Mouse (Mus musculus): ENCODE measurements around the gene Ccl24. TPM values are rescaled to one million over a fixed set of nuclear protein-coding genes. Genes with fewer than 3 reads are reported as not detected.
A peak's percentile ranks its signal among the peaks of the same experiment; 100 is the strongest.

The Ccl24 gene
- polyA plus RNA-seq, 1 experiment from 2014 or later, result 4.1 TPM

DNA sequence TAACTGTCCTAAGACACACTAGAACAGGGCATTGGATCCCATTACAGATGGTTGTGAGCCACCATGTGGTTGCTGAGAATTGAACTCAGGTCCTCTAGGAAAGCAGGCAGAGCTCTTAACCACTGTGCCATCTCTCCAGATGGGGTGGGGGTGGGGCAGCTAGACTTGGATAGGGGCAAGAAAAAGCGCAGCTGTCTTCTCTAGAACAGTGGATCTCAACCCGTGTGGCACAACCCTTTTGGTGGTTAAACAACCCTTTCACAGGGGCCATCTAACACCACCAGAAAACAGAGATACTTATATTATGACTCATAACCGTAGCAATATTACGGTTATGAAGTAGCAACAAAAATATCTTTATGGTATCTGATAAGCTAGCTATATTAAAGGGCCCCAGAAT, 14.9 kb upstream of the Ccl24 start:
- ATAC-seq (ENCODE audit: low FRiP score, low TSS enrichment), result no peak
- Histone ChIP-seq H3K9ac (replicated peaks; ENCODE audit: low read length) (no peak overlapping the region), H3K27ac (replicated peaks; ENCODE audit: low read depth, low read length) (no peak overlapping the region), H3K27me3 (ENCODE audit: control insufficient read depth, insufficient read depth, low read length) (no peaks in the 10 kb centered on the region), H3K4me1 (ENCODE audit: control insufficient read depth, insufficient read depth, low read length) (no peaks in the 10 kb centered on the region), H3K4me2 (ENCODE audit: low read length) (no peak overlapping the region), H3K4me3 (replicated peaks; ENCODE audit: low read depth, low read length) (no peak overlapping the region), H3K9me3 (ENCODE audit: control insufficient read depth, low read length) (no peaks in the 10 kb centered on the region; the same call in 1 of the 2 replicates), H3K36me3 (ENCODE audit: control insufficient read depth, insufficient read depth, low read length) (no peaks in the 10 kb centered on the region)
- WGBS, result 87% methylated on average over 4 of the region's 4 CpGs
- DNase-seq, result no peak

DNA sequence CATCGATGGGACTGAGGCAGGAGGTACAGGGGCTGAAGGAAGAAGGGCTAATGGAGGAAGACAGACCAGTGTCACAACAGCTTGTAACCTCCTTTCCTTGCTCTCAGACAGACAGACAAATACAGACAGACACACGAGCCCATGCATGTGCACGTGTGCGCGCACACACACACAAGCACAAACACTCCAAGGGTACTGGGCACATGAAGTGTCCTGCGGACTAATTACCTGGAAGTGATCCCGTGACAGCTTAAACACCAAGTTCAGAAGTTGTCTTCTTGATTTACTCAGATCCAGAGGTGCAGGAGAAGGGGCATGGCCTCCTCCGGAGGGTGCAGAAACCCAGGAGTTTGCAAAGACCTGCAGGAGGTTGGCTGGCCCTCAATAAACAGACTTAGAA, 12.8 kb upstream of the Ccl24 start:
- Histone ChIP-seq H3K9me3 (ENCODE audit: control insufficient read depth, low read length) (no peaks in the 10 kb centered on the region), H3K27ac (replicated peaks; ENCODE audit: low read depth, low read length) (no peak overlapping the region), H3K4me1 (ENCODE audit: control insufficient read depth, insufficient read depth, low read length) (no peaks in the 10 kb centered on the region), H3K36me3 (ENCODE audit: control insufficient read depth, insufficient read depth, low read length) (no peaks in the 10 kb centered on the region), H3K4me3 (replicated peaks; ENCODE audit: low read depth, low read length) (no peak overlapping the region), H3K4me2 (ENCODE audit: low read length) (no peak overlapping the region), H3K27me3 (ENCODE audit: control insufficient read depth, insufficient read depth, low read length) (no peaks in the 10 kb centered on the region), H3K9ac (replicated peaks; ENCODE audit: low read length) (no peak overlapping the region)
- DNase-seq (no peak), ATAC-seq (ENCODE audit: low FRiP score, low TSS enrichment) (no peak)
- 90% methylated on average over 8 of the region's 8 CpGs for WGBS

DNA sequence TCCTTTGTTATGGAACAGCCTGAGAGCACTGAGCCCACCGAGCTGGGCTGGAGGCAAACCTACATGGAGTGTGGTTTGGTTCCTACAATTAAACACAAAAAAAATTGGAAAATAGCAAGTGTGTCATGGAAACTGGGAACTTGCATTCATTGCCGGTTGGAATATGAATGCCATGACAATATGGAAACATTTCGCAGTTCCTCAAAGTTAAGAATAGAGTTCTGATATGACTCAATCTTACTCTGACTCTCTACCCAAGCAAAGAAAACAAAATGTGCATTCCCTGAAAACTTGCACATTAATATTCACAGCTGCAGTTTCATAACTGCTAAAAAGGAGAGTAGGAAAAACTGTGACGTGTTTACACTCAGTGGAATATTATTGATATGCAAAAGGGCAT, 9.5 kb upstream of the Ccl24 start:
- Histone ChIP-seq H3K4me3 (replicated peaks; ENCODE audit: low read depth, low read length) (no peak overlapping the region), H3K9me3 (ENCODE audit: control insufficient read depth, low read length) (no peaks in the 10 kb centered on the region), H3K36me3 (ENCODE audit: control insufficient read depth, insufficient read depth, low read length) (no peaks in the 10 kb centered on the region), H3K9ac (replicated peaks; ENCODE audit: low read length) (no peak overlapping the region), H3K27ac (replicated peaks; ENCODE audit: low read depth, low read length) (no peak overlapping the region), H3K4me1 (ENCODE audit: control insufficient read depth, insufficient read depth, low read length) (no peaks in the 10 kb centered on the region), H3K27me3 (ENCODE audit: control insufficient read depth, insufficient read depth, low read length) (no peaks in the 10 kb centered on the region), H3K4me2 (ENCODE audit: low read length) (no peak overlapping the region)
- no peak for DNase-seq
- WGBS, result 82% methylated on average over 4 of the region's 4 CpGs
- no peak for ATAC-seq (ENCODE audit: low FRiP score, low TSS enrichment)

DNA sequence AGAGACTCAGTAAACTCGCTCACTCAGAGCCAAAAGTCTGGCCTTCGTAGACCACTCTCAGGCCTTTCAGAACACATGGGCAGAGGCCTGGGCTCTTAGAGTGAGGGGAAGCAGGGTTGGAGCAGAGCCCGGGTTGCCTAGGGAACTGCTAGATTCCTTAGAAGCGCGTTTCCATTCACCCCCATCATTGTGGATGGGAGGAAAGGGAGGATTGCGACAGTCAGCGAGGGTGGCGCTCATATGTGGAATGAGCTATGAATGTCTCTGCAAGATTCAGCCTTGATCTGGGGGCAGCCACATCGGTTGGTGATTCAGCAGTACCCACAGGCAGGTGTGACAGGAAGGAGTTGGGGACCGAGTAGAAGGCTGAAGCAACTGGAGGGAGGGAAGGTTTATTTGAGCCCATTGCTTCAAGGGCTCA, 6.5 kb upstream of the Ccl24 start:
- DNase-seq, result peak; percentile 35
- H3K36me3 ChIP-seq (ENCODE audit: control insufficient read depth, insufficient read depth, low read length), result no peaks in the 10 kb centered on the region
- H3K9ac ChIP-seq (replicated peaks; ENCODE audit: low read length), result no peak overlapping the region
- no peak overlapping the region for H3K4me3 ChIP-seq (replicated peaks; ENCODE audit: low read depth, low read length)
- no peak overlapping the region for H3K27ac ChIP-seq (replicated peaks; ENCODE audit: low read depth, low read length)
- no peak overlapping the region for H3K4me2 ChIP-seq (ENCODE audit: low read length)
- no peaks in the 10 kb centered on the region for H3K27me3 ChIP-seq (ENCODE audit: control insufficient read depth, insufficient read depth, low read length)
- H3K4me1 ChIP-seq (ENCODE audit: control insufficient read depth, insufficient read depth, low read length), result no peaks in the 10 kb centered on the region
- WGBS, result 81% methylated on average over 10 of the region's 10 CpGs
- ATAC-seq (ENCODE audit: low FRiP score, low TSS enrichment), result no peak
- no peaks in the 10 kb centered on the region for H3K9me3 ChIP-seq (ENCODE audit: control insufficient read depth, low read length)

DNA sequence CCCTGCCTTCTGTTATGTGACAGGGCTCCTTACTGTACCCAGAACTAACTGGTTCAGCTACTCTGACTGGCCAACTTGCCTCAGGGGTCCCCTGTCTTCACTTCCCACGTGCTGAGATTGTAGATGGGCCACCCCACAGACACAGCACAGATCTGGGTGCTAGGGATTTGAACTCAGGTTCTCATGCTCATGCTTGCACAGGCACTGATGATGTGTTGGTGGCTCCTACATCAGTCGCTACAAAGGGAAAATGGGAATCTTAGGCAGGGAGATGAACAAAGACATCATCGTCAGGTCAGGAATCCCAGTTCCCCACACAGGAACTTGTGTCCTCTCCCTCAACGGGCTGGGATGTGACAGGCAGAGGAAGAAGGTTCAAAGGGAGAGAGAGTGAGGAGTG, 3.2 kb upstream of the Ccl24 start:
- Histone ChIP-seq H3K27ac (replicated peaks; ENCODE audit: low read depth, low read length) (no peak overlapping the region), H3K4me2 (ENCODE audit: low read length) (no peak overlapping the region), H3K4me3 (replicated peaks; ENCODE audit: low read depth, low read length) (no peak overlapping the region), H3K4me1 (ENCODE audit: control insufficient read depth, insufficient read depth, low read length) (no peaks in the 10 kb centered on the region), H3K9ac (replicated peaks; ENCODE audit: low read length) (no peak overlapping the region), H3K27me3 (ENCODE audit: control insufficient read depth, insufficient read depth, low read length) (no peaks in the 10 kb centered on the region), H3K36me3 (ENCODE audit: control insufficient read depth, insufficient read depth, low read length) (no peaks in the 10 kb centered on the region), H3K9me3 (ENCODE audit: control insufficient read depth, low read length) (no peaks in the 10 kb centered on the region)
- no peak for ATAC-seq (ENCODE audit: low FRiP score, low TSS enrichment)
- DNase-seq, result no peak
- WGBS, result 64% methylated on average over 4 of the region's 4 CpGs

DNA sequence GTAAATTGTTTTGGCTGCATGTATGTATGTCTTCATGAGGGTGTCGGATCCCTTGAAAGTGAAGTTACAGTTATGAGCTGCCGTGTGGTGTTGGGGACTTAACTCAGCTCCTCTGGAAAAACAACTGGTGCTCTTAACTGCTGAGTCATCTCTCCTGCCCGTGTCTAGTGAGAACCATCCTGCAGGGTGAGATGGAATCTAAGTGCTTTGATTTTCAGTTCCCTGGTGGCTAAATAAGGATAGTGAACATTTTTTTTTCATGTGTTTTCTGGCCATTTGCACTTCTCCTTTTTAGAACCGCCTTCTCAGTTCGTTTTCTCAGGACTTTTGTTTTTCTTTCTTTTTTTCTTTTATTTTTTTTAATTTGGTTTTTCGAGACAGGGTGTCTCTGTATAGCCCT, 4.2 kb downstream of the Ccl24 start:
- Histone ChIP-seq H3K9me3 (ENCODE audit: control insufficient read depth, low read length) (no peaks in the 10 kb centered on the region), H3K4me2 (ENCODE audit: low read length) (no peak overlapping the region), H3K4me1 (ENCODE audit: control insufficient read depth, insufficient read depth, low read length) (no peaks in the 10 kb centered on the region), H3K4me3 (replicated peaks; ENCODE audit: low read depth, low read length) (no peak overlapping the region), H3K27ac (replicated peaks; ENCODE audit: low read depth, low read length) (no peak overlapping the region), H3K36me3 (ENCODE audit: control insufficient read depth, insufficient read depth, low read length) (no peaks in the 10 kb centered on the region), H3K9ac (replicated peaks; ENCODE audit: low read length) (no peak overlapping the region), H3K27me3 (ENCODE audit: control insufficient read depth, insufficient read depth, low read length) (no peaks in the 10 kb centered on the region)
- DNase-seq (no peak), ATAC-seq (ENCODE audit: low FRiP score, low TSS enrichment) (no peak)
- 74% methylated on average over 6 of the region's 6 CpGs for WGBS

DNA sequence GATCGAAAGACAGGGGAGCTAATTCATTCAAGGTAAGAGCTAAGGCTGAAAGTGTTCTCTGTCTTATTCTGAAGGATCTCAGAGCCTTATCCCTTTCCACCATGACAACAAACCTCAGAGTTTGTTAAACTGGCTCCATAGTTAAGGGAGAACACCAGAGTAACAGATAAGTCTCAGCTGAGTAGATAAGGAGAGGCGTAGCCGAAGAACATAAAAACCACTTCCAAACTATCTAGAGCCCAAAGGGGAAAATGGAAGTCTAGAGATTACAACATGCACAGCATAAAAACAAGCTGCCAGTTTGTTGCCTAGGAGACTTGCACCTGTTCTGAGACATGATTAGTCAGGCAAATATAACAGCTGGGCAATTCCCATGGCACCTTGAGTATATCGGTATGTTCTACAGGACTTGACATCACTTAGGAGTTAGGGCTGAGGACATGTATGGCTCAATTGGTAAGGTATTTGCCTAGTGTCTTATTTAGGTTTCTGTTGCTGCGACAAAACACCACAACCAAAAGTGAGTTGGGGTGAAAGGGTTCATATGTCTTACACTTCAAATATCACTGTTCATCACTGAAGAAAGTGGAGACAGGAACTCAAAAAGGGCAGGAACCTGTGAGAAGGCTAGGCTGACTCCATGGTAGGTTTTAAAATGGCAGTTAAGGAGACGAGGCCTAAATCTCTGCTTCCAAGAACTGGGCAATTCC, 5.1 kb downstream of the Ccl24 start:
- H3K27me3 ChIP-seq (ENCODE audit: control insufficient read depth, insufficient read depth, low read length), result no peaks in the 10 kb centered on the region
- H3K4me1 ChIP-seq (ENCODE audit: control insufficient read depth, insufficient read depth, low read length), result no peaks in the 10 kb centered on the region
- DNase-seq (no peak), ATAC-seq (ENCODE audit: low FRiP score, low TSS enrichment) (no peak)
- H3K9me3 ChIP-seq (ENCODE audit: control insufficient read depth, low read length), result no peaks in the 10 kb centered on the region
- H3K36me3 ChIP-seq (ENCODE audit: control insufficient read depth, insufficient read depth, low read length), result no peaks in the 10 kb centered on the region
- H3K4me2 ChIP-seq (ENCODE audit: low read length), result no peak overlapping the region
- no peak overlapping the region for H3K9ac ChIP-seq (replicated peaks; ENCODE audit: low read length)
- H3K4me3 ChIP-seq (replicated peaks; ENCODE audit: low read depth, low read length), result no peak overlapping the region
- 91% methylated on average over 6 of the region's 6 CpGs for WGBS
- no peak overlapping the region for H3K27ac ChIP-seq (replicated peaks; ENCODE audit: low read depth, low read length)

DNA sequence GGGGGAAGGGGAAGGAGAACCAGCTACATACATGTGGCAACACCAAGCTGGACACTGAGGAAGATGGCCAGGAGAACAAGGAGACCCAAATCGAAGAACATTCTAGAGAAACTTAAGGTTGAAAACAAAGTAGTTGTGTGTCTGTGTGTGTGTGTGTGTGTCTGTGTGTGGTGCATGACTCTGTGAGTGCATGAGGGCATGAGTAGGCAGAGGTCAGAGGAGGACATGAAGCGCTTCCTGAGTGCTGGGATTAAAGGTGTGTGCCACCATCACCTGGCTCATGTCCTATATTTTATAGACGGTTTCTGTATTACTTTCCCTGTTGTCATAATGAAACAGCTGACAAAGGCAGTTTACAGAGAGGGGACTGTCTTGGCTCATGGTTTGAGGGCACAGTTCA, 9.4 kb downstream of the Ccl24 start, which contains the start of gene Ccl26:
Gene Ccl26 (minus strand): TSS at position 101 of the 400 bp plus-strand sequence.
- WGBS, result 88% methylated on average over 3 of the region's 3 CpGs
- Histone ChIP-seq H3K4me3 (replicated peaks; ENCODE audit: low read depth, low read length) (no peak within 1 kb of the TSS), H3K27ac (replicated peaks; ENCODE audit: low read depth, low read length) (no peak within 1 kb of the TSS), H3K4me1 (ENCODE audit: control insufficient read depth, insufficient read depth, low read length) (no peaks in the 10 kb centered on the region), H3K4me2 (ENCODE audit: low read length) (no peak within 1 kb of the TSS), H3K9ac (replicated peaks; ENCODE audit: low read length) (no peak within 1 kb of the TSS), H3K27me3 (ENCODE audit: control insufficient read depth, insufficient read depth, low read length) (no peaks in the 10 kb centered on the region), H3K9me3 (ENCODE audit: control insufficient read depth, low read length) (no peaks in the 10 kb centered on the region), H3K36me3 (ENCODE audit: control insufficient read depth, insufficient read depth, low read length) (no peaks in the 10 kb centered on the region)
- ATAC-seq (ENCODE audit: low FRiP score, low TSS enrichment), result no peak
- no peak for DNase-seq

DNA sequence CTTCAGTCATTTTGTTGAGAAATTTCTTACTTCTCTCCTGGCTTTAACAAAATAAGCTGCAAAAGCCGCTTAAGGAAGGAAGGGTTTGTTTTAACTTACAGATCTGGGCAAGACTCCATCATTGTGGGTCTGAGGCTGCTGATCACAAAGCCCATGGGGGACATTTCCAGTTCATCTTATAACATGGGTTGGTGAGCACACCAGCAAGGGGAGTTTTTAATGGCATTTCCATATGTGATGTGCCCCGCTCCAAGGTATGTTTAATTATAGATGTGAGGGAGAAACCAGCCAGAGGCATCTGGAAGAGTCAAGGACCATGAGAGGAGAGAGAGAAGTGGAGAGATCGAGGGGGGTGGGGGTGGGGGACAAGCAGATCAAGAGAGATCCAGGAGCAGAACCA, 15.2 kb downstream of the Ccl24 start:
- Histone ChIP-seq H3K4me2 (ENCODE audit: low read length) (no peak overlapping the region), H3K36me3 (ENCODE audit: control insufficient read depth, insufficient read depth, low read length) (no peaks in the 10 kb centered on the region), H3K27me3 (ENCODE audit: control insufficient read depth, insufficient read depth, low read length) (no peaks in the 10 kb centered on the region), H3K4me1 (ENCODE audit: control insufficient read depth, insufficient read depth, low read length) (peaks cover 3% of the 10 kb centered on the region; the same call in 1 of the 2 replicates), H3K4me3 (replicated peaks; ENCODE audit: low read depth, low read length) (no peak overlapping the region), H3K27ac (replicated peaks; ENCODE audit: low read depth, low read length) (no peak overlapping the region), H3K9me3 (ENCODE audit: control insufficient read depth, low read length) (no peaks in the 10 kb centered on the region), H3K9ac (replicated peaks; ENCODE audit: low read length) (no peak overlapping the region)
- 76% methylated on average over 3 of the region's 3 CpGs for WGBS
- DNase-seq, result no peak
- ATAC-seq (ENCODE audit: low FRiP score, low TSS enrichment), result no peak
